ENCODE assay signal across 42 mouse cellular contexts in genomic region chr4:118818921-118819320, GRCm38 (mm10). TPM values are rescaled to one million over a fixed set of nuclear protein-coding genes. Genes with fewer than 3 reads are reported as not detected.
DNase-seq lines count a peak whose midpoint lies in the region; ATAC-seq and TF ChIP-seq lines count a peak whose summit lies in the region.
"Had no signal": no experiment of that assay in that cellular context is flagged by ENCODE, and none has a peak within 500 bp of the region (broad histone marks: within the 10 kb centered on the region; RNA-seq: fewer than 3 reads in every experiment).

No protein-coding gene starts in this region.

- H3K4me3 ChIP-seq in neural tube, embryonic 15.5 days (replicated peaks): no peak overlapping the region
- H3K4me3 ChIP-seq: erythroblast, embryonic 14.5 days; forebrain, embryonic 12.5 days; heart, embryonic 12.5 days; limb, embryonic 10.5 days; limb, embryonic 15.5 days; liver, embryonic 13.5 days; megakaryocyte, embryonic 14.5 days; midbrain, embryonic 12.5 days had no signal

- TF ChIP-seq POLR2A in brain, embryonic 14.5 days (IDR thresholded peaks at IDR 0.05; ENCODE audit: borderline replicate concordance, extremely low read depth, insufficient read depth, insufficient read length, poor library complexity, severe bottlenecking): no peak

- no peaks in the 10 kb centered on the region for H3K9me3 ChIP-seq in neural tube, embryonic 15.5 days (replicated peaks)
- H3K9me3 ChIP-seq: forebrain, embryonic 12.5 days; heart, embryonic 12.5 days; limb, embryonic 10.5 days; limb, embryonic 15.5 days; liver, embryonic 13.5 days; megakaryocyte, embryonic 14.5 days; midbrain, embryonic 12.5 days had no signal

- 83% methylated on average over 1 of the region's 1 CpGs for WGBS in neural tube, embryonic 15.5 days

- H3K4me2 ChIP-seq in neural tube, embryonic 15.5 days: no peak overlapping the region
- H3K4me2 ChIP-seq: forebrain, embryonic 12.5 days; heart, embryonic 12.5 days; hindbrain, embryonic 14.5 days; limb, embryonic 15.5 days; liver, embryonic 13.5 days; midbrain, embryonic 12.5 days had no signal

- peak; percentile 52 to 69 for DNase-seq in cerebellum, postnatal 14 days
- DNase-seq in cerebellum, adult 11-12 months: no peak
- peak; percentile 5 to 67 for DNase-seq in layer of hippocampus, postnatal 14 days (ENCODE audit: low spot score in 2 of 2)
- no peak for DNase-seq in layer of hippocampus, adult 9-10 months (ENCODE audit: low spot score)
- peak; percentile 1 for DNase-seq in brain, embryonic 14.5 days (ENCODE audit: low read depth)
- peak; percentile 37 for DNase-seq in gonadal fat pad, adult 2 months (ENCODE audit: low read depth)
- DNase-seq: adrenal gland, adult 2 months; adrenal gland, postnatal 36 days; B cell, adult 2 months; gastrocnemius, postnatal 14 days; kidney, adult 9 months; kidney, postnatal 10 days; liver, embryonic 13.5 days; lung, adult 18-20 months; lung, postnatal 4 days; right cerebral cortex, adult 18-20 months; right cerebral cortex, postnatal 4 days; thymus, adult 18-20 months; thymus, postnatal 25 days had no signal

- no peaks in the 10 kb centered on the region for H3K27me3 ChIP-seq in neural tube, embryonic 15.5 days (replicated peaks)
- H3K27me3 ChIP-seq: forebrain, embryonic 12.5 days; heart, embryonic 12.5 days; limb, embryonic 15.5 days; liver, embryonic 13.5 days; midbrain, embryonic 12.5 days had no signal

- no peaks in the 10 kb centered on the region for H3K36me3 ChIP-seq in neural tube, embryonic 15.5 days
- H3K36me3 ChIP-seq: forebrain, embryonic 12.5 days; heart, embryonic 12.5 days; limb, embryonic 10.5 days; limb, embryonic 15.5 days; liver, embryonic 13.5 days; midbrain, embryonic 12.5 days had no signal

- no peak overlapping the region for H3K27ac ChIP-seq in neural tube, embryonic 15.5 days (replicated peaks)
- H3K27ac ChIP-seq: forebrain, embryonic 12.5 days; hindbrain, embryonic 14.5 days; limb, embryonic 10.5 days; limb, embryonic 15.5 days; liver, embryonic 13.5 days; midbrain, embryonic 12.5 days; stomach, postnatal 0 days had no signal

- H3K4me1 ChIP-seq in neural tube, embryonic 15.5 days: no peaks in the 10 kb centered on the region
- H3K4me1 ChIP-seq: forebrain, embryonic 12.5 days; heart, embryonic 12.5 days; limb, embryonic 10.5 days; limb, embryonic 15.5 days; liver, embryonic 13.5 days; megakaryocyte, embryonic 14.5 days; midbrain, embryonic 12.5 days had no signal

- no peak for ATAC-seq in neural tube, embryonic 15.5 days (ENCODE audit: low FRiP score)
- ATAC-seq: activated CD4-positive, CD25-positive, alpha-beta regulatory T cell, adult 4 months; intestine, postnatal 0 days; lung, postnatal 0 days had no signal

- H3K9ac ChIP-seq in neural tube, embryonic 15.5 days (replicated peaks): no peak overlapping the region
- H3K9ac ChIP-seq: forebrain, embryonic 12.5 days; heart, embryonic 12.5 days; hindbrain, embryonic 14.5 days; limb, embryonic 15.5 days; liver, embryonic 13.5 days; midbrain, embryonic 12.5 days had no signal

- no peak for TF ChIP-seq CTCF in brain, embryonic 14.5 days (IDR thresholded peaks at IDR 0.05; ENCODE audit: borderline replicate concordance, extremely low read depth, insufficient read depth, insufficient read length)

RNA-seq across cellular contexts. Expression of gene Olfr1335, which starts 9.2 kb away (rescaled TPM):
- not detected for total RNA-seq in layer of hippocampus, postnatal 14 days (2021)
- polyA plus RNA-seq in brain, embryonic 14.5 days (2012; rRNA removed): not detected in 2 replicates
- not detected in 2 replicates for polyA plus RNA-seq in gonadal fat pad, adult 2 months (2012; rRNA removed)
- not detected in 2 replicates for polyA plus RNA-seq in neural tube, embryonic 15.5 days (2015; fragmentation: Nextera tagmentation; extraction: Ambion mirVana)
- total RNA-seq: adrenal gland, adult 2 months; adrenal gland, postnatal 36 days; gastrocnemius, postnatal 14 days; heart, adult 18-20 months; hematopoietic stem cell, adult 5-6 weeks; left cerebral cortex, postnatal 10 days; monocyte, adult 5-6 weeks had no signal
- polyA plus RNA-seq: activated CD4-positive, CD25-positive, alpha-beta regulatory T cell, adult 4 months; adrenal gland, adult 2 months; cortical plate, adult 2 months; embryonic facial prominence, embryonic 14.5 days; erythroblast, embryonic 14.5 days; forebrain, embryonic 12.5 days; heart, embryonic 12.5 days; heart, postnatal 0 days; hindbrain, embryonic 14.5 days; intestine, postnatal 0 days; large intestine, adult 2 months; limb, embryonic 10.5 days; limb, embryonic 15.5 days; liver, embryonic 13.5 days; lung, postnatal 0 days; midbrain, embryonic 12.5 days; neural tube, embryonic 14.5 days; spleen, adult 2 months; stomach, postnatal 0 days had no signal

RNA-seq across cellular contexts. Expression of gene Olfr1333, which starts 17.2 kb away (rescaled TPM):
- total RNA-seq in layer of hippocampus, postnatal 14 days (2021): not detected
- polyA plus RNA-seq in brain, embryonic 14.5 days (2012; rRNA removed): not detected in 2 replicates
- polyA plus RNA-seq in gonadal fat pad, adult 2 months (2012; rRNA removed): not detected in 2 replicates
- not detected in 2 replicates for polyA plus RNA-seq in neural tube, embryonic 15.5 days (2015; fragmentation: Nextera tagmentation; extraction: Ambion mirVana)
- total RNA-seq: adrenal gland, adult 2 months; adrenal gland, postnatal 36 days; gastrocnemius, postnatal 14 days; heart, adult 18-20 months; hematopoietic stem cell, adult 5-6 weeks; left cerebral cortex, postnatal 10 days; monocyte, adult 5-6 weeks had no signal
- polyA plus RNA-seq: activated CD4-positive, CD25-positive, alpha-beta regulatory T cell, adult 4 months; adrenal gland, adult 2 months; cortical plate, adult 2 months; embryonic facial prominence, embryonic 14.5 days; erythroblast, embryonic 14.5 days; forebrain, embryonic 12.5 days; heart, embryonic 12.5 days; heart, postnatal 0 days; hindbrain, embryonic 14.5 days; intestine, postnatal 0 days; large intestine, adult 2 months; limb, embryonic 10.5 days; limb, embryonic 15.5 days; liver, embryonic 13.5 days; lung, postnatal 0 days; midbrain, embryonic 12.5 days; neural tube, embryonic 14.5 days; spleen, adult 2 months; stomach, postnatal 0 days had no signal

RNA-seq across cellular contexts. Expression of gene Olfr1337, which starts 36.5 kb away (rescaled TPM):
- not detected for total RNA-seq in layer of hippocampus, postnatal 14 days (2021)
- polyA plus RNA-seq in brain, embryonic 14.5 days (2012; rRNA removed): not detected in 2 replicates
- 0.42 TPM in 1 of 2 replicates, not detected in the other for polyA plus RNA-seq in gonadal fat pad, adult 2 months (2012; rRNA removed)
- polyA plus RNA-seq in neural tube, embryonic 15.5 days (2015; fragmentation: Nextera tagmentation; extraction: Ambion mirVana): not detected in 2 replicates
- total RNA-seq: adrenal gland, adult 2 months; adrenal gland, postnatal 36 days; gastrocnemius, postnatal 14 days; heart, adult 18-20 months; hematopoietic stem cell, adult 5-6 weeks; left cerebral cortex, postnatal 10 days; monocyte, adult 5-6 weeks had no signal
- polyA plus RNA-seq: activated CD4-positive, CD25-positive, alpha-beta regulatory T cell, adult 4 months; adrenal gland, adult 2 months; cortical plate, adult 2 months; embryonic facial prominence, embryonic 14.5 days; erythroblast, embryonic 14.5 days; forebrain, embryonic 12.5 days; heart, embryonic 12.5 days; heart, postnatal 0 days; hindbrain, embryonic 14.5 days; intestine, postnatal 0 days; large intestine, adult 2 months; limb, embryonic 10.5 days; limb, embryonic 15.5 days; liver, embryonic 13.5 days; lung, postnatal 0 days; midbrain, embryonic 12.5 days; neural tube, embryonic 14.5 days; spleen, adult 2 months; stomach, postnatal 0 days had no signal

RNA-seq across cellular contexts. Expression of gene Olfr1331, which starts 45.5 kb away (rescaled TPM):
- total RNA-seq in layer of hippocampus, postnatal 14 days (2021): not detected
- polyA plus RNA-seq in brain, embryonic 14.5 days (2012; rRNA removed): not detected in 2 replicates
- not detected in 2 replicates for polyA plus RNA-seq in gonadal fat pad, adult 2 months (2012; rRNA removed)
- not detected in 2 replicates for polyA plus RNA-seq in neural tube, embryonic 15.5 days (2015; fragmentation: Nextera tagmentation; extraction: Ambion mirVana)
- total RNA-seq: adrenal gland, adult 2 months; adrenal gland, postnatal 36 days; gastrocnemius, postnatal 14 days; heart, adult 18-20 months; hematopoietic stem cell, adult 5-6 weeks; left cerebral cortex, postnatal 10 days; monocyte, adult 5-6 weeks had no signal
- polyA plus RNA-seq: adrenal gland, adult 2 months; cortical plate, adult 2 months; erythroblast, embryonic 14.5 days; forebrain, embryonic 12.5 days; heart, embryonic 12.5 days; heart, postnatal 0 days; hindbrain, embryonic 14.5 days; intestine, postnatal 0 days; large intestine, adult 2 months; limb, embryonic 10.5 days; limb, embryonic 15.5 days; liver, embryonic 13.5 days; lung, postnatal 0 days; midbrain, embryonic 12.5 days; neural tube, embryonic 14.5 days; spleen, adult 2 months; stomach, postnatal 0 days had no signal

Comparison
In these comparisons a context has a peak if more than half of its experiments do, and no peak if none do; other contexts are left out.
1. DNase-seq: peak in cerebellum, postnatal 14 days (2 of 2), layer of hippocampus, postnatal 14 days (2 of 2), brain, embryonic 14.5 days (single experiment) and gonadal fat pad, adult 2 months (single experiment); none in cerebellum, adult 11-12 months (single experiment) and layer of hippocampus, adult 9-10 months (single experiment).